Mouse (Mus musculus) cerebral cortex, adult 2 months (tissue): ENCODE results near the gene Myadml2.

Experiments
- WGBS: fragments of 180-500 bp; shearing (Covaris S2); methylation state at CpG from one replicate; pipeline ENCODE4 v1.1.7; 2018; 5-methylcytosine and 5-hydroxymethylcytosine counted together

The Myadml2 gene

DNA sequence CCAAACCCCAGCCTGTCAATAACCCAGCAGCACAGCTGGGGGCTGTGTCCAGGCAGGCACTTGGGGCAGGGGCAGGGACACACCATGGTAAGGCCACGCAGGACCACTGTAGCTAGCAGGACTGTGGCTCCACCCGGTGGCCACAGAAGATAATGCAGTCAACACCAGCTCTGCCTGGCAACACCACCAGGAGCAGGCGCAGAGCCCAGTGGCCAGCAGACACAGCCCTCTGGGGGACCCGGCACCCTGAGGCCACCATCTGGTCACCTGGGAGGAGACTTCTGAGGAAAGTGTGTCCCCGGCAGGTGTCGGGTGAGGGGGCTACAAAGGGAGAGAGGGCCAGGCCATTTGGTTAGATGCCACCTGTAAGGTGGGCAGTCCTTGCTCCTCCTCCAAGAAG lies 35.2 kb downstream of the Myadml2 start:
- 37% methylated on average over 6 of the region's 6 CpGs for WGBS

GRCm38 (mm10) chr11:120610477-120611046 lies 37.4 kb downstream of the Myadml2 start:
- WGBS: 72% methylated on average over 9 of the region's 9 CpGs

DNA sequence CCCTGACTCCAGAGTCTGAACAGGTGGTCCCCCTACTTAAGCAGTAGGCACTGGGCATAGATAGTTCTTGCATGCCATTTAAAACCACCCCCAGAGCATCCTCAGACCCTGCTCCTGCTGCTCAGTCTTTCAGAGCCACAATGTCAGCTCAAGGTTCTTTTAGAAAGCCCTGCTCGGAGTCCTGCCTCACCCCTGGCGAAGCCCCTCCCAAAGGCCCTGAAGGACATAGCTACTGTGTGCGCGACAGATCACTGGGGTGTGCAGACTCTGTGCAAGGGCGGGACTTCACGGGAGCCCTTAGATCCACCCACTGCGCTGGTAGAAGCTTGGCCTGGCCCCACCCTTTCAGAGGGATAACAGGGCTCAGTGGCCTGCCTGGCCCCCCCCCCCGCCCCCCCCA lies 38.7 kb downstream of the Myadml2 start:
- 40% methylated on average over 8 of the region's 8 CpGs for WGBS

DNA sequence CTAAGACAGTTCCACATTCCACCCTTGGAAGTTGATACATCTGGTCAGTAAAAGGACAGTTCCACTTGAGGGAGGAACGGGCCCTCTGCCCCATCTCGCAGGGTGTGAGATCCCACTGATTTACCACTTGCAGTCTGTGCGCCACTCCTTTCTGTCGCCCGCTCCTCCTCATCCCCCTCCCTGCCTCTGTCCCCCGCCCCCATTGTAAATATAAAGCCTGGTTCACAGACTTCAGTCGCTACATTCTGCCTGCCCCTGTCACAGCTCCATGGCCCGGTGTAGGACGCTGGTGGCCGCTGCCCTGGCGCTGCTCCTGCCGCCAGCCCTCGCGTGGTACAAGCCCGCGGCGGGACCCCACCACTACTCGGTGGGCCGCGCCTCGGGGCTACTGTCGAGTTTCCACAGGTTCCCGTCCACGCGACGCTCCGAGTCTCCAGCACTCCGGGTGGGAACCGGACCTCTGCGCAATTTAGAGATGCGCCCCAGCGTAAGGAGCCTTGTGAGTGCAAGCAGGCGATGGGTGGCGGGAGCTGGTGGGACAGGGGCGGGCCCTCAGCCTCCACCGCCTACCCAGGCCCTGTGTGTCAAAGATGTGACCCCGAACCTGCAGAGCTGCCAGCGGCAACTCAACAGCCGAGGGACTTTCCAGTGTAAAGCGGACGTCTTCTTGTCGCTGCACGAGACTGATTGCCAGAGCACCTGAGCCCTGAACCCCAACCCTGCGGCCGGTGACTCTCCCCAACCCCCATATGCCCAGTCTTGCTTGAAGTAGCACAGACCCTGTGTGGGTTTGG lies 39.5 kb downstream of the Myadml2 start, which contains the start of gene Npb:
Gene Npb, plus strand, starts transcription at position 237 of the 794 bp plus-strand sequence.
- 14% methylated on average over 45 of the region's 45 CpGs for WGBS

DNA sequence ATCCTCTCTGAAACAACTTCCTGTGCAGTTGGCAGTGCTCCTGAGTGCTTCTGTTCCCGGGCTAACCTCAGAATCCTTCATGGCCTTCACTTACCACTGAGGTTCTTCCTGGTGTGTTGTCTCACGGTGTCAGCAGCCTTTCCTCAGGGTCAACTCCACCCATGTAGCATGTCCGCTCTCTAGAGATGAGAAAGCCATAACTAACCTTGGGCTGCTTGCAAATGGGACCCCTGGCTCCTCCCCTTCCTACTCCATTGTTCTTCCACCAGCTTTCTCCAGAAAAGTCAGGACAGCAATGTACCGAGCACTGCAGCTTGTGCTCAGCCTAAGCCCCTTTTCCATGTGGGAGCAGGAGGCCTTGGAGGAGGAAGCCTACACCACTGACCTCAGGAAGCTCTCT lies 41.2 kb downstream of the Myadml2 start:
- 72% methylated on average over 4 of the region's 4 CpGs for WGBS

DNA sequence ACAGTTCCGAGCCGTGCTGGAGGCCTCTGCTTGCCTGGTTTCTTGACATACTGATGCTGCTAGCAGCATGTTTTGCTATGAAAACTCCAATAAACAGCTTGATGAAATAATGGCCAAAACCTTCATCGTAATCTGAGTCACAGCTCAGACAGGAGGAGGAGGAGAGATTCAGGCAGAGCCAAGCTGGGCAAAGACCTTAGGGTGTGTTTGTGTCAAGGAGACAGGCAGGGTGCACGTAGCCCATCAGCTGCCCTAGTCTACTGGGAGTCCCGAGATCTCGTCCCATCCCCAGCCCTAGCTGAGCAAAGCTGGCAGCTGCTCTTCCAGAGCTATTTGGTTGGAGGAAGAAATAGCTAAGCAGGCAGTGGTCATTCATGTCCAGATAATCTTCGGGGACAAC lies 42.3 kb downstream of the Myadml2 start:
- 73% methylated on average over 7 of the region's 7 CpGs for WGBS

DNA sequence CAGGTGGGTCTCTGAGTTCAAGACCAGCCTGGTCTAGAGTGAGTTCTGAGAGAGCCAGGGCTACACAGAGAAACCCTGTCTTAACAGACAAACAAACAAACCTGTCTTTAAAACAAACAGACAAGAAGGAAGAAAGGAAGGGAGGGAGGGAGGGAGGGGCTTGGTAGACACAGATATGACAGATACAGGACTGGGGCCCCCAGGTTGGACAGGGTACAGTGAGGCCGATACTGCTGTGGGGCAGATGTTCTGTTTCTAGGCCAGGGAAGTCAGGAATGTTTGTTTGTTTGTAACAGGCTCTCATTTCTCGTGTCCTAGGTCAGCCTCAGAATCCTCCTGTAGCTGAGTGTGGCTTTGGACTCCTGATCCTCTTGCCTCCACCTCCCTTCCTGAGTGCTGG lies 44.4 kb downstream of the Myadml2 start:
- WGBS: 79% methylated on average over 2 of the region's 2 CpGs

DNA sequence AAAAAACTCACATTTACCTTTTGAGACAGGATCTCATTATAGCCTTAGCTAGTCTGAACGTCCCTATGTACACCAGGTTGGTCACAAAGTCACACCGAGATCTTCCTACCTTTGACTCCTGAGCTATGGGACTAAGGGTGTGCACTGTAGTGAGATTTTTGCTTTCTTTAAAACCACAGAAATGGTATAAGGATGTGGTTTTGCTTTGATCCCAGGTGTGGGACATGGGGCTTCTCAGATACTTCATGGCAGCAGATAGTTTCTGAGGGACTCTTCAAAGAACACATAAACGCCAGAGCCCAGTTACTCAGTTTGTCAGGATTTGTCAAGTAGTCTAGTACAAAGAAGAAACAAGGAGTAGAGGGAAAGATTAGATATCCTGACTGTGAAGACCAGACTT lies 47.2 kb downstream of the Myadml2 start:
- WGBS: 93% methylated on average over 3 of the region's 3 CpGs

GRCm38 (mm10) chr11:120598990-120599549 lies 48.9 kb downstream of the Myadml2 start:
- 36% methylated on average over 17 of the region's 17 CpGs for WGBS

DNA sequence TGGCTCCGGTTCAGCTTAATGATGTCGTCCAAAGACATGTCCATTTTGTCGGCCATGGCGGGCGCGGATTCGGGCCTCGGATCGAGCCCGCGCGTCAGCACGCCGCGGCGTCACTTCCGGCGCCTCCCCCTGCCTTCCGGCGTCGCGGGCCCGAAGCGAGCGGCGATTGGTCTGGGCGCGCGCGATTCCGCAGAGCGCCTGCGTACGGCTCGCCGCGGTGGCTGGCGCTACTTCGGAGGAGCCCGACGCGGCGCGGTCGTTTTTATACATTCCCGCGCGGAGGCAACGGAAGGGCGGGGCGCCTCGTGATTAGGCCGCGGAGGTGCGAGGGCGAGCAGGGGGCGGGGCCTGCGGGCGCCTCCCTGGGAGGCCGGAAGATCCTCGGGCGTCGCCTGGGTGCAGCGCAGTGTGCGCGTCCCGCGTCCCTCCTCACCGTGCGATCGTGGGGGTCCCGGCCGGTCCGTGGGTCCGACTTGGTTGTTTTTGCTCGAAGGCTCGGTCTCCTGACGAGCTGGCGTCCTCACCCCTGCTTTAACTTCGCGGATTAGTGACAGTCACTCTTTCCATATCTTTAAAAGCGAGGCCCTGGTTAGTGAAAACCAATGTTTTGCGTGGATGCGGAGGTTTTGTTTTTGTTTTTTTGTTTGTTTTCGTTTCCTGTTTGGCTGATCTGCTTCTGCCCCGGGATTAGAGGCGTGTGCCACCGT lies 49.5 kb downstream of the Myadml2 start, which contains the start of the genes Alyref and Anapc11:
Gene Alyref, minus strand, starts transcription at position 83 of the 707 bp plus-strand sequence.
Gene Anapc11, plus strand, starts transcription at position 139 of the 707 bp plus-strand sequence.
- under 1% methylated on average over 88 of the region's 88 CpGs for WGBS

GRCm38 (mm10) chr11:120597240-120598235 lies 50.4 kb downstream of the Myadml2 start:
- 4% methylated on average over 97 of the region's 99 CpGs for WGBS
